Mouse (Mus musculus): ENCODE results near the gene Aco2.

Gene Aco2

GRCm38 (mm10) chr15:81954716-81955115 lies 82.6 kb downstream of the Aco2 start:
- DNase-seq, result no peak

GRCm38 (mm10) chr15:81955414-81955813 lies 83.3 kb downstream of the Aco2 start:
- no peak for DNase-seq

- DNase-seq, result peak; percentile 54
These were observed 84.3 kb downstream of the Aco2 start for GRCm38 (mm10) chr15:81956457-81956856.

GRCm38 (mm10) chr15:81957598-81957997 lies 85.5 kb downstream of the Aco2 start:
- DNase-seq, result no peak

GRCm38 (mm10) chr15:81958906-81959305 lies 86.8 kb downstream of the Aco2 start:
- no peak for DNase-seq

GRCm38 (mm10) chr15:81960171-81961077 lies 88.3 kb downstream of the Aco2 start, which contains the start of gene Pmm1:
Gene Pmm1 (minus strand): TSS chr15:81960930.
- DNase-seq, result peak; percentile 99

DNA sequence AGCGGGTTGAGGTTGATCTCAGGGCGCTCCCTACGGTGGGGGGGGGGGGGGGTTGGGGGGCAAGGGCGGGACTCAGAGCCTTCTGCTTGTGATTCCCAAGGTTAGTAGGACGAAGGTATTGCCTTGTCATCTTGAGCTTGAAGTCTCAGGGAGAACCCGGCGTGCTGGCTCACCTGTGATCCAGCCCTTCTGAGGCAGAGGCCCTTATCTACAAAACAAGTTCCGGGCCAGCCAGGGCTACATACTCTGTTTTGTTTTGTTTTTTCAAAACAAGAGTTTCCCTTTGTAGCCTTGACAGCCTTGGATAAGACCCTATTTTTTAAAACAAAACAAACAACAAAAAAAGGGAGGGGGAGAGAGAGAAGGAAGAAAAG lies 89.0 kb downstream of the Aco2 start:
- DNase-seq, result no peak

DNA sequence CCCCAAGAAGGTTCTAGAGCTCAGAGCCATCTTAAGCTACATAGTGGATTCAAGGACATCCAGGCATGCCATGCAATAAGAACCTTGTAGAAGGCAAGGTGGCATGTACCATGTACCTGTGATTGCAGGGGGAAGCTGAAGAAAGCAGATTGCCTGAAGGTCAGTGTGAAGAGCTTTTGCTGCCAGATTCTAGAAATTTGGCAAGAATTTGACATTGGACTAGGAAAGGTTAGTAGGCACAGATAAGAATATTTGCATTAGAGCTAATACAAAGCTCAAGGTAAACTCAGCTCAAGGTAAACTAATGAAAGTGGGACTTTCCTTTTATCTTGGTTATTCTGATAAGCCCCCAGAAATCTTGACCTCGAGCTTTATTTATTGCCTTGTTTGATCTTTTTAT lies 92.2 kb downstream of the Aco2 start:
- no peak for DNase-seq
